Mouse (Mus musculus) testis, adult 2 months (tissue): ENCODE measurements around the gene Rock2.

ENCODE experiments used
- CTCF ChIP-seq: fragments of 200-500 bp; IDR thresholded peaks from 2 replicates; pipeline ENCODE4 v1.5.1; 2012; ENCODE audit warnings: low read depth, mild to moderate bottlenecking, inconsistent platforms, low read length, moderate library complexity; ENCODE audit not compliant: control insufficient read depth, insufficient read depth, insufficient replicate concordance
- POLR2A ChIP-seq: fragments of 200-500 bp; IDR thresholded peaks from 2 replicates; pipeline ENCODE4 v1.6.1; 2012; ENCODE audit warnings: low read depth, mild to moderate bottlenecking, inconsistent platforms, low read length, moderate library complexity; ENCODE audit not compliant: control insufficient read depth

DNA sequence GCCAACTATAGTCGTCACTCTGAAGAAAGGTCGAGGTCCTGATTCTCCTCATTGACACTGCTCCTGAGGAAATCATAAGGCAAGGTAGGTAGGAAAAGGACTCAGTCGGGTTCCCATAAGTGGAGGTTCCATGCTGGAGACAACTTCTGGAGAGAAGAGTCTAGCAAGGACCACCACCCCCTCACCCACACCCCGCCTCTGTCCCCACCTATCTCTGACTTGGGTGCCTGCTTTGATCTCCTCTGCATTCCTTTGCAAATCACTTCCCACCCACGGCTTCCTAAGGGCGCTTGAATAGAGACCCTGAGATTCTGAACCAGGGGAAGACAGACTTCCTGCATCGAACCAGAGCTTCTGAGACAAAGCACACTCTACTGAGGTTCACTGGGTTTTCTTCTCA lies 27.4 kb upstream of the Rock2 start:
- TF ChIP-seq CTCF (no peak), POLR2A (no peak)
